8 mouse cellular contexts compared by ENCODE assay signal in the genomic region with DNA sequence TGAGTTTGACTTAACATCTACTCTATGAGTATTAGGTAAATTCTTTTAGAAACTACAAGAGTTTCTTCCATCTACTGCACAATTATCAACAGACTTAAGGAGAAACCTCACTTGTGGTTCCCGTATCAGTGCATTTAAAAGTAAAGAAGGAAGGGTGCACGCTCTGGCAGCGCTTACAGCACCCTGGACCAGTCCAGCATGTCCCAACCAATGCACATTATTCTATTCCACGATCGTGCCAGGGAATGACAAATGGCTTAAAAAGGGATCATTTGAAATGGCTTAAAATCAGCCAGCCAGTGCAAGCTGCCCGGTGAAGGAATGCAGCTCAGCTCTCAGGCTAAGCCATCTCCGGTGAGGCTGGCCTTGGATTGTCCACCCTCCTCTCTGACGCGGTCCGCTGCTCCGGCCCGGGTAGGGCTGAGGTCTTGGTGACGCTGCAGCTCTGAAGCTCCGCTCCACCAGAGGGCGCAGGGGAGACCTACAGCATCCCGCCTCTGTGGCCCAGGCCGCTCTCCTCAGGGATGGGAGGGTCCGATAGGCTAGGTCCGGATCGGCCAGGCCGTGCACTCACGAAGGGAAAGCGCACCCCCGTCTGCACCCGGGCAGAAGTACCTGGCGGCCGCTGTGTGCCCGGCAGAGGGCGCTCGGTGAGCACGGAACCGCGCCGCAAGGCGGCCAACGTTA. TPM values are rescaled to one million over a fixed set of nuclear protein-coding genes. Genes with fewer than 3 reads are reported as not detected.
DNase-seq lines count a peak whose midpoint lies in the region; ATAC-seq and TF ChIP-seq lines count a peak whose summit lies in the region.

No protein-coding gene starts in this region.

- peak overlapping the region; percentile 55 for H3K4me2 ChIP-seq in forebrain, postnatal 0 days (ENCODE audit: low read depth)
- H3K4me2 ChIP-seq in neural tube, embryonic 15.5 days, result peak overlapping the region; percentile 76

- in situ Hi-C loops in ES-E14 (cut with MboI; ENCODE audit: low sequenced_read_pairs in 2 of 2, unreplicated experiment in 2 of 2), result loop anchor here (10.0 to 25.0 kb wide), 2 partner anchors 158 to 381 kb away; a partner anchor contains a TSS

- peak; percentile 30; the same call in 1 of the 2 replicates for TF ChIP-seq POLR2A in cerebellum, adult 2 months (IDR thresholded peaks at IDR 0.05; ENCODE audit: borderline replicate concordance, insufficient read depth, low read length)

- WGBS in cerebellum, adult 2 months, result 4% methylated on average over 36 of the region's 36 CpGs
- 6% methylated on average over 36 of the region's 36 CpGs for WGBS in forebrain, postnatal 0 days
- 8% methylated on average over 36 of the region's 36 CpGs for WGBS in neural tube, embryonic 15.5 days

- H3K27me3 ChIP-seq in cerebellum, adult 2 months (ENCODE audit: control insufficient read depth, insufficient read depth, low read length), result no peaks in the 10 kb centered on the region
- H3K27me3 ChIP-seq in forebrain, postnatal 0 days (ENCODE audit: insufficient read depth, low read length), result no peaks in the 10 kb centered on the region
- peaks cover 6% of the 10 kb centered on the region; the same call in 1 of the 2 replicates for H3K27me3 ChIP-seq in neural tube, embryonic 15.5 days (replicated peaks)

- no peaks in the 10 kb centered on the region for H3K9me3 ChIP-seq in ES-E14 (ENCODE audit: control insufficient read depth, insufficient read depth, low read depth, low read length)
- H3K9me3 ChIP-seq in forebrain, postnatal 0 days (ENCODE audit: low read length), result no peaks in the 10 kb centered on the region
- H3K9me3 ChIP-seq in neural tube, embryonic 15.5 days (replicated peaks), result no peaks in the 10 kb centered on the region

- peak overlapping the region; percentile 5 to 22; a peak in 3 of 4 replicates for H3K4me3 ChIP-seq in ES-E14 (ENCODE audit: insufficient read depth in 1 of 2, low read depth in 1 of 2, low read length in 2 of 2, poor library complexity in 1 of 2, severe bottlenecking in 1 of 2)
- H3K4me3 ChIP-seq in cerebellum, adult 2 months (replicated peaks; ENCODE audit: insufficient read depth, low read depth, low read length), result peak overlapping the region; percentile 29
- H3K4me3 ChIP-seq in forebrain, postnatal 0 days (ENCODE audit: low read depth, low read length), result peak overlapping the region; percentile 37
- peak overlapping the region; percentile 45 for H3K4me3 ChIP-seq in neural tube, embryonic 15.5 days (replicated peaks)

- peak; percentile 94 for DNase-seq in ES-E14 (ENCODE audit: low read depth, low spot score)
- peak; percentile 98 for DNase-seq in cerebellum, adult 2 months
- peak; percentile 87 for DNase-seq in forebrain, postnatal 0 days
- peak; percentile 93 to 96 for DNase-seq in heart, postnatal 36 days
- peak; percentile 79 to 91 for DNase-seq in layer of hippocampus, adult 18-20 months (ENCODE audit: low spot score in 2 of 2)
- DNase-seq in lung, adult 18-20 months, result peak; percentile 97 to 98
- DNase-seq in testis, postnatal 10 days (ENCODE audit: low spot score), result peak; percentile 97

- H3K4me1 ChIP-seq in ES-E14 (ENCODE audit: control insufficient read depth in 2 of 2, insufficient read depth in 2 of 2, low read length in 2 of 2, poor library complexity in 1 of 2), result 0 out of 4 replicates have a peak, but pooled peaks cover 0 to 3% of the 10 kb centered on the region in 2 experiments
- H3K4me1 ChIP-seq in cerebellum, adult 2 months (ENCODE audit: control insufficient read depth, insufficient read depth, low read length), result no peaks in the 10 kb centered on the region
- no peaks in the 10 kb centered on the region for H3K4me1 ChIP-seq in forebrain, postnatal 0 days (ENCODE audit: insufficient read depth)
- H3K4me1 ChIP-seq in neural tube, embryonic 15.5 days, result peaks cover 10% of the 10 kb centered on the region

- peak; percentile 99 for ATAC-seq in forebrain, postnatal 0 days
- ATAC-seq in neural tube, embryonic 15.5 days (ENCODE audit: low FRiP score), result peak; percentile 89

- no peak overlapping the region for H3K27ac ChIP-seq in ES-E14 (ENCODE audit: insufficient read depth, low read depth, low read length, poor library complexity, severe bottlenecking)
- no peak overlapping the region for H3K27ac ChIP-seq in cerebellum, adult 2 months (ENCODE audit: insufficient read depth, low read length)
- H3K27ac ChIP-seq in forebrain, postnatal 0 days (ENCODE audit: low read depth, low read length), result no peak overlapping the region
- H3K27ac ChIP-seq in neural tube, embryonic 15.5 days (replicated peaks), result no peak overlapping the region; the same call in 1 of the 2 replicates

- H3K9ac ChIP-seq in ES-E14 (ENCODE audit: insufficient read depth, low read depth, low read length, poor library complexity, severe bottlenecking), result no peak overlapping the region; the same call in 1 of the 2 replicates
- peak overlapping the region; percentile 46; the same call in 1 of the 2 replicates for H3K9ac ChIP-seq in forebrain, postnatal 0 days
- H3K9ac ChIP-seq in neural tube, embryonic 15.5 days (replicated peaks), result peak overlapping the region; percentile 46

- H3K36me3 ChIP-seq in ES-E14 (ENCODE audit: control insufficient read depth, insufficient read depth, low read length, poor library complexity, severe bottlenecking), result no peaks in the 10 kb centered on the region
- H3K36me3 ChIP-seq in forebrain, postnatal 0 days (ENCODE audit: insufficient read depth), result no peaks in the 10 kb centered on the region
- no peaks in the 10 kb centered on the region for H3K36me3 ChIP-seq in neural tube, embryonic 15.5 days

- TF ChIP-seq CTCF in cerebellum, adult 2 months (IDR thresholded peaks at IDR 0.05; ENCODE audit: borderline replicate concordance, insufficient read depth, low read depth, low read length), result peak; percentile 84
- TF ChIP-seq CTCF in forebrain, postnatal 0 days (IDR thresholded peaks at IDR 0.05; ENCODE audit: low read depth), result peak; percentile 99

- intact Hi-C loops in heart, postnatal 36 days (cut with DNase I), result loop anchor here (1.0 to 5.0 kb wide), 3 partner anchors 52 to 376 kb away; no protein-coding TSS in a partner anchor

TF ChIP-seq in ES-E14, 5 proteins besides CTCF, POLR2A, EP300 and RAD21:
- TF ChIP-seq ZNF384 (IDR thresholded peaks at IDR 0.05; ENCODE audit: low read depth, low read length) (0 out of 2 replicates have a peak, but pooled peaks have one; percentile 32), HCFC1 (IDR thresholded peaks at IDR 0.05; ENCODE audit: borderline replicate concordance, insufficient read depth, low read length) (peak; percentile 72), ZC3H11A (IDR thresholded peaks at IDR 0.05; ENCODE audit: borderline replicate concordance, low read depth, low read length) (peak; percentile 84), CHD2 (IDR thresholded peaks at IDR 0.05; ENCODE audit: low read depth, low read length) (no peak), MAFK (IDR thresholded peaks at IDR 0.05; ENCODE audit: insufficient read depth, low read depth, low read length) (no peak)

RNA-seq across cellular contexts. Expression of a gene that starts 3.7 kb away (rescaled TPM):
- not detected in 2 replicates for total RNA-seq in ES-E14 (2012; rRNA removed)
- polyA plus RNA-seq in cerebellum, adult 2 months (2012; rRNA removed), result not detected in 2 replicates
- not detected in 2 replicates for total RNA-seq in forebrain, postnatal 0 days (2014; rRNA removed)
- polyA plus RNA-seq in forebrain, postnatal 0 days (2015; fragmentation: Nextera tagmentation; extraction: Ambion mirVana), result not detected in 2 replicates
- total RNA-seq in heart, postnatal 36 days (2021), result not detected
- not detected for total RNA-seq in layer of hippocampus, adult 18-20 months (2021)
- not detected in 2 replicates for polyA plus RNA-seq in neural tube, embryonic 15.5 days (2015; fragmentation: Nextera tagmentation; extraction: Ambion mirVana)

RNA-seq across cellular contexts. Expression of a gene that starts 24.9 kb away (rescaled TPM):
- 2.2 and 3.6 TPM in 2 replicates for total RNA-seq in ES-E14 (2012; rRNA removed)
- polyA plus RNA-seq in cerebellum, adult 2 months (2012; rRNA removed), result 13.9 and 15.1 TPM in 2 replicates
- 26.5 and 32.8 TPM in 2 replicates for total RNA-seq in forebrain, postnatal 0 days (2014; rRNA removed)
- polyA plus RNA-seq in forebrain, postnatal 0 days (2015; fragmentation: Nextera tagmentation; extraction: Ambion mirVana), result 9.9 and 14.4 TPM in 2 replicates
- 1 to 10 TPM; 2.0 to 2.6 TPM for total RNA-seq in heart, postnatal 36 days (2021)
- total RNA-seq in layer of hippocampus, adult 18-20 months (2021), result 10 to 100 TPM; 15.1 to 16.0 TPM
- 16.5 and 18.0 TPM in 2 replicates for polyA plus RNA-seq in neural tube, embryonic 15.5 days (2015; fragmentation: Nextera tagmentation; extraction: Ambion mirVana)

RNA-seq across cellular contexts. Expression of a gene that starts 32.7 kb away (rescaled TPM):
- total RNA-seq in ES-E14 (2012; rRNA removed), result 6.3 and 9.1 TPM in 2 replicates
- 9.8 and 10.8 TPM in 2 replicates for polyA plus RNA-seq in cerebellum, adult 2 months (2012; rRNA removed)
- total RNA-seq in forebrain, postnatal 0 days (2014; rRNA removed), result 20.8 and 24.6 TPM in 2 replicates
- polyA plus RNA-seq in forebrain, postnatal 0 days (2015; fragmentation: Nextera tagmentation; extraction: Ambion mirVana), result 17.9 and 19.1 TPM in 2 replicates
- total RNA-seq in heart, postnatal 36 days (2021), result 1 to 10 TPM in 1 of 2 experiments, under 1 TPM in 1; 0.70 to 1.1 TPM
- 10 to 100 TPM; 19.4 to 19.7 TPM for total RNA-seq in layer of hippocampus, adult 18-20 months (2021)
- 25.0 and 25.3 TPM in 2 replicates for polyA plus RNA-seq in neural tube, embryonic 15.5 days (2015; fragmentation: Nextera tagmentation; extraction: Ambion mirVana)
